Mouse (Mus musculus) megakaryocyte-erythroid progenitor cell, adult 5-6 weeks (primary cell): ENCODE results near the gene Dhx9. TPM values are rescaled to one million over a fixed set of nuclear protein-coding genes. Genes with fewer than 3 reads are reported as not detected.
"Not testable (repeated sequence)": the region's sequence is repeated elsewhere in the genome, so short reads cannot be mapped to it uniquely, and the experiment has no call there.

Experiments
- ATAC-seq: replicated peaks from 2 replicates; pipeline ENCODE4 v1.8.0; 2016; ENCODE audit warnings: mild to moderate bottlenecking, inconsistent platforms; ENCODE audit not compliant: severe bottlenecking, poor library complexity, low FRiP score, low TSS enrichment
- total RNA-seq, 2 experiments: library from RNA; stranded (forward) in 1 of 2; stranded (reverse) in 1 of 2; fragments of 200-1000, 215-1000 nt in 1 of 2; fragments of >200 nt in 1 of 2; fragmentation: Nextera tagmentation in 1 of 2; gene quantifications; 2 replicates each; pipeline ENCODE4 v1.2.3; 2014 to 2017

Gene Dhx9
- total RNA-seq, 2 experiments from 2014 or later, result 136 to 209 TPM

DNA sequence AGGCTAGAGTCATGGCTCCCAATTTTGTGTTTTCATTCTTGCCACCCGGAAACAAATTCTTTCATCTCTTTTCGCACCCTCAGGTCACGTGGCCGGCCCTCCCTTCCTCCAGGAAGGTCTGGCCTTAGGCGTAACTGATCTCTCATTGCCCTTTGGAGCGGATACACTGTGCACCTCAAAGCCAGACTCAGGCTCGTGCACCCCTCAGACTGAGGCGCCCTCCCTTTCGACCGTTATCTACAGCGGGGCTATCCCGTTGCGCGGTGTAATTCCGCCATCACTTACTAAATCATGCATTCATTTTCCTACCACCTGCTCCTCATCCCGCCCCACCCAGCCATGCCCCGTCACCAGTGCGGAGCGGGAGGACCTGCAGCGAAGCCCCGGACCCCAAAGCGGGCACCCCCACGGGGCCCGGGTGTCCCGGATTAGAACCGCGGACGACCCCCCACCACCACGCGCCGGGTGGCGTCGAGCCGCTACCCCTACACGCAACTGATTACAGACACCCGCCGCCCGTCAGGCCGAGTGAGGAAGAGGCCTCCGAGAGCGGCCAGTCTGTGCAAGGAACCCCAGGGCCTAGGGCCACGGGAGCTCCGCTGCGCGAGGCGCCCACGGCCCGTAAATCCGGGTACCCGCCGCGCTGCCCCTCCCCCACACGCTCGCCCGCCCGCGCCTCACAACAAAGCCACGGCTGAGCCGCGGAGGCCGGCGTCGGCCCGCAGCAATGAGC lies 527 bp downstream of the Dhx9 start:
- ATAC-seq, result peak; percentile 67

DNA sequence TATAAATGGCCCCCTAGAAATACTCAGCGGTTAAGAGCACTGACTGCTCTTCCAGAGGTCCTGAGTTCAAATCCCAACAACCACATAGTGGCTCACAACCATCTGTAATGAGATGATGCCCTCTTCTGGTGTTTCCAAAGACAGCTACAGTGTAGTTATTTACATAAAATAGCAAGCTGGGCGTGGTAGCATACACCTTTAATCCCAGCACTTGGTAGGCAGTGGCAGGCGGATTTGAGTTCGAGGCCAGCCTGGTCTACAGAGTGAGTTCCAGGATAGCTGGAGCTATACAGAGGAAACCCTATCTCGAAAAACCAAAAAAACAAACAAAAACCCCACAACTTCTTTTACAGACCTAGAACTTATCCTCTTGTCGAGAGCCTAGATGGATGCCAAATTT lies 1.3 kb downstream of the Dhx9 start:
- ATAC-seq, result not testable (repeated sequence)

DNA sequence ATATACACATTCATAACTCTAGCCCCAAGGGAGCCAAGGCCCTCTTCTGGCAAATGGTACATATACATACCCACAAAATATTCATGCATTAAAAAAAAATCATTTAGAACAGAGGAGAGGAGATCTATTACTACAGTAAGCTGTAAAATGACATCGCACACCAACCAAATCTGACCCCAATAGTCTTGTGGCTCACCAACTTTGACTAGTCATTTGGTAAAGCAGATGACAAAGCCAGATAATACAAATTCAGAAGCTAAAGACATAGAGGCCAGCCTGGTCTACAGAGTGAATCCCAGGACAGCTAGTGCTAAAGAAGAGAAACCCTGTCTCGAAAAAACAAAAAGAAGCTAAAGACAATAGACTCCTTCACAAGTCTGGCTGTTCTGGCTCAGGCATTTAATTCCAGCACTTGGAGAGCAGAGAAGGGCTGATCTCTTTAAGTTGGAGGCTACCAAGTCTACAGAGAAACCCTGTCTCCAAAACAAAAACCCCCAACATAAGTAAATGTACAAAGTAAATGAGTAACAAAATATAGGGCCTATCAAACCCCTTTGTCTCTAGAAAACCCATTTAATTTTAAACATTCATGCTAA lies 2.2 kb downstream of the Dhx9 start:
- ATAC-seq, result 0 out of 2 replicates have a peak, but pooled peaks have one; percentile 8

DNA sequence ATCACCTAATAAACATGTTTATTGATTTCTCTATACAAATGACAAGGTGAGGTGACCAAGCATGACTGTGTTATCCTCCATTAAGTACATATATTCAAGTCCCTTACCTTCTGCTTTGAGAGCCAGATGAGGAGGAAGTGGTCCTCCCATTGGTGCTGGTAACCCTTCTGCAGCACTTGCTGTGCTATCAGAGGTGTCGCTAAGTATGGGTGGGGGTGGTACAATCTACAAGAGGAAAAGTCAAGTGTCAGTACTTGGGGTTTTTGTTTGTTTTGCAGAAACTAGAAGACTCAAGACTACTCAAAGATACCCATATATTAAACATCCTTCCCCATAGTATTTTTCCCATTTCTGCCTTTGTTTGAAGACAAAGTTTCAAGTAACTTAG lies 6.4 kb downstream of the Dhx9 start:
- peak; percentile 19; the same call in 1 of the 2 replicates for ATAC-seq

DNA sequence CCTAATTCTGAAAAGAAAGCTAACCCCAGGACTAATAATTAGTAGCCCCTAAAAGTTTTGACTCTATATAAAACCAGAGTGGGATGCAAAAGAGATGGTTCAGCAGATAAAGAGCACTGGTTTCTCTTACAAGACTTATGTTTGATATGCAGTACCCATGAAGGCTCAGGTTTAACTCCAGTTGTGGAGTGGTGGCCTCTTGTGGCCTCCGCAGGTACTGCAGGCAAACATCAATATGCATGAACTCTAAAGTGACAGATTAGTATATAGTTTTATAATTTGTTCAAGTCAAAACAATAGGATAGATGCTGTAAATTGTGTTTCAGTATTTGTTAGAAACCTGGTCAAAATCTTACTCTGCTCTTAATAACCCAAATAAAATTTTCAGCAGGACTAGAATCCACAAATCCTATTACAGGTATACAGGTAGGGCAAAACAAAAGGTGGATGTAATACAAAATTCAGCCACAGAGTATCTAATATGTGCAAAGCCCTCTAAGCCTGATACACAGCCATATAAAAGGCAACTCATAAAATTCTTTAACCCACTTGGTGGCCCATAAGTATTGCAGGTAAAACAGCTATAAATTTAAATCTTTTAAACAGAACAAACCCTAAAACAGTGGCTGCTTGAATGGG lies 7.0 kb downstream of the Dhx9 start:
- ATAC-seq, result peak; percentile 79

DNA sequence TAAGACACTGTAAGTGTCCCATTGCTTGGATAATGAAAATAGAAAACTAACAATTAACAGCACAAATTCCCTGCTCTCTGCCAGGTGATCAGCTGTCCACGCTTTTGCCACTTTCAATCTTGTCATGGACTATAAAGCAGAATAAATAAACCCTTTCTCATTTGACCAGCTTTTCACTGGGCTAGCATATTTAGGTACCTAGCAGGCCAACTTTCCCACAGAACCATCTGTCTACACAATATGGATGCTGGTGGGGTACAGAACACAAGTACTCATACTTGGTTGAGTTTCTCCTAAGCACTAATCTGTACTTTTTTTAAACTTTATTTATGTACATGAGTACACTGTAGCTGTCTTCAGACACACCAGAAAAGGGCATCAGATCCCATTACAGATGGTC lies 8.2 kb downstream of the Dhx9 start:
- no peak for ATAC-seq

DNA sequence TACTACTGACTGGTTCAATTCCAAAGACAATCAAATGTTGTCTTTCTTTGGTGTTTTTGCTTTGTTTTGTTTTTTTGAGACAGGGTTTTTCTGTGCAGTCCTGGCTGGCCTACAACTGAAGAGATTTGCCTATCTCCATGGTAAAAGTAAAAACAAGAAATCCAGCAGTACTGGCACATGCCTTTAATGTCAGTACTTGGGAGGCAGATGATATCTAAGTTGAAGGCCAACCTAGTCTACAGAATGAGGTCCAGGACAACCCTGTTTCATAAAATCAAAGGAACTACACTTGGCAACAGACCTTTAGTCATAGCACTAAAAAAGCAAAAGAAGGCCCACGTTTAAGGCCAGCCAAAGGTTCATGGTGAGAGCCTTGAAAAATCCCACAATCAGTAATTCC lies 25.7 kb downstream of the Dhx9 start:
- no peak for ATAC-seq

DNA sequence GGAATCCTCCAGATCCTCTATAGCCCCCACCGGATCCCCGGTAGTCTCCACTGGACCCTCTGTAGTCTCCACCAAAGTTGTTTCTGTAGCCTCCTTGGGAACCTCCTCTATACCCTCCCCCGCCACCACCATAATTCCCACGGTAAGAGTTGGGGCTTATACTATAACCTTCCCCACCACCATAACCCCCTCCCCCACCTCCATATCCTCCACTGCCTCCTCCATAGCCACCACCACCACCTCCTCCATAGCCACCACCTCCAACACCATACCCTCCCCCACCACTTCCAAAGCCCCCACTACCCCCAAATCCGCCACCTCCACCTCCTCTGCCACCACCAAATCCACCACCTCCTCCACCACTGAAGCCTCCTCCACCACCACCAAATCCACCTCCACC lies 31.3 kb downstream of the Dhx9 start:
- ATAC-seq, result no peak

DNA sequence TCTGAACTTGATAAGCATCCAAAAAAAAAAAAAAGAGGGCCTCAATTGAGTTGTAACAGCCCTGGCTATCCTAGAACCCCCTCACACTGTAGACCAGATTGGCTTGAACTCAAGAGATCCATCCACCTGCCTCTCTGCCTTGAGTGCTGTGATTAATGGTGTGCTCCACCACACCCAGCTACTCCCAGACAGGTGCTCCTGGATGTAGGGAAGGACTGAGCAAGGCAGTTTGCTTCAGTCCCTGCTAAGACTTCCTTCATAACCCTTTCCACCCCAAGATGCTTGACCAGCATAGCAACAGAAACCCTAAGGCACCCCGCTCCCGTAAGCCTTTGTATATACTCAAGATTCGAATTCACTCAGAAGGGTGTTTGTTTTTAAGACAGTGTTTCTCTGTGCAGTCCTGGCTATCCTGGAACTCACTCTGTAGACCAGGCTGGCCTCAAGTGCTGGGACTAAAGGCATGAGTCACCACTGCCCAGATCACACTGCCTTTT lies 34.3 kb downstream of the Dhx9 start:
- ATAC-seq, result 0 out of 2 replicates have a peak, but pooled peaks have one; percentile 13

DNA sequence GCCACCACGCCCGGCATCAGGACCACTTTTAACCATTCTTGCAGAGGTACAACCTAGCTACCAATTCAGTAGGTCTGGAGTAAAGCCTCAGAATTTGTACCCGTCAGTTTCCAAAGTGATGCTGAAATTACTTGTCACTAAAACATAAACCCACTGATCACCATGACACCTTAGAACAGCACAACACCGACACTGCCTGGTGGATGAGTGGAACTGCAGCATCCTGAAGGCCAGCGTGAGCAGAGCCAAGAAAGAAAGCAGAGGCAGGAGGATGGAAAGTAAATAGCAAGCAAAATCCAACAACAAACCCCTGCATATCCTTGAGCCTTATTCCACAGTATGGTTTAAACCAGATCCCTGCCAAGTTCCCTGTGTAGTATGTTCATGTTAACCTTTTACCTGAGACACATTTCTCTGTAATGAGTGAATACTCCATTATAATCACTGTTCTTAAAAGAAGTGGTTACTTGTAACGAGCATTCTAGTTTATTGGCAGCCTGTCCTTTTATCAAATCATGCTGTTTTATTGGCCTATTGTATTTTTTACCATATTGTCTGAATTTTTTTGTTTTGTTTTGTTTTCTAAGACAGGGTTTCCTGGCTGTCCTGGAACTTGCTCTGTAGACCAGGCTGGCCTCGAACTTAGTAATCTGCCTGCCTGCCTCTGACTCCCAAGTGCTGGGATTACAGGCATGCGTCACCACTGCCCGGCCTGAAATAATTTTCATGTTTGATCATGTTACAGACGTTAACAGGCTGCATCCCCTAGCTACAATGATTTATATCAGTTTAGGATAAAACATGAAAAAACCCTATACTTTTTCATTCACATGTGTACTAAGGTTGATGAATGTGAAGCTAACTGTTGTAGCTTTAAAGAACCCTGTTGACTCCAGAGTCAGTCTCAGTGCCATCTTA lies 36.0 kb downstream of the Dhx9 start:
- ATAC-seq, result peak; percentile 71

DNA sequence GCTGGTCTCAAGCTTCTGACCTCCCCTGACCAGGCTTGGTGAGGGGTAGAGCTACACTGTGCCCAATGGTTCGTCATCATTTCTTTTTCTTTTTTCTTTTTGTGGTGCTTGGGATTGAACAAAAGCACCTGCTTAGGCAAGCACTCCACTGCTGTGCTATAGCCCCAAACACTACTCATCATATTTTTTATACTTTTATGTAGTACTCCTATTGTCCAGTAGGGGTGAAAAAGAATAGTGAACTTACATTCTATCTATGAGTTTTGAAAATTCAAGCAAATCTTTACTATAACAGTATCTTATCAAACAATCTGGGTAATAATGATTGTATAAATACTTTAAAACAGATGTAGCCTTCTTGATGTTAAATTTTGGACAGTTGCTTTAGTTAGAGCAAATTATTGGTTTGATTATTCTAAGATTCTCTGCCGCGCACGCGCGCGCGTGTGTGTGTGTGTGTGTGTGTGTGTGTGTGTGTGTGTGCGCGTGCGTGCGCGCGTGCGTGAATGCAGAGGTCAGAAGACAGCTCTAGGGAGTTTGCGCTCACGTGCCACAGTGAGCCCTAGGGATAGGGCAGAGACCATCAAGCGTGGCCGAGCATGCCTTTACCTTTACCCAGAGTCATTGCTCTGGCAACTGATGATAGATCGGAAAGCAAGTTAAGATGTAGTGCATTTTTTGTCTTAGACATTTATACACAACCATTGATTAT lies 41.2 kb downstream of the Dhx9 start:
- no peak for ATAC-seq

DNA sequence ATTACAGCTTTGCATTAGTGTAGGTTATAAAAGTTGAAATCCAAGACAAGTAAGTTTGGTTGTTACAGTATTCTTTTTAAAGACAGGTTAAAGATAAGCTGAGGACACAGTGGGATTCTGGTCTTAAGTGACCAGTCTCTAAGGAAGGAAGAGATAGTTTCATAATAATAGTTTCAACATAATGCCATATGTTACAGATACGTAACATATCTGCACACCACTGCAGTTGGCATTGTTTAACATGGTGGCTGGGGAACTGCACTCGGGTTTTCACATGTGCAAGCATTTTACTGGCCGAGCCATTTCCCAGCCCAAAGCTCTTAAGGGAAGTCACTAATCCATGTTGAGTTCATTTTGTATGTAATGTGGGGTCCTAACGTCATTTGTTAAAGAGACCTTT lies 43.8 kb downstream of the Dhx9 start:
- no peak for ATAC-seq

DNA sequence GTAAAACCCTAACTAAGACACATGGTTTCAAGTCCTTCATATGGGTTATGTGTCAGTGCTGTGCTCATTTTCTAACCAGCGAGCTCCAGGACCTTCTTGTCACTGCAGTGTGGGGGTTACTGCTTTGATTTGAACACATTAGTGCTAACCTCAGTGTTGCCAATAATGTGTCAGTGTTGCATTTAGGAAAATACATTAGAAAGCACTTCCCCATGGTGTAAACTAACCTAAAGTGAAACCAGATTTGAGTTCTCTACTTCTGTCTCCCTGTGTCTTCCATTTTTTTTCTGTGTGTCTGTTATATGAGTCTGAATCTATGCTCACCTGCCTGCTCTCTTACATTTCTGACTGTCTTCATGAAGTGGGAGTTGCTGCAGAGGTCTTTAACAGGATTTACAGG lies 44.4 kb downstream of the Dhx9 start:
- ATAC-seq, result no peak

DNA sequence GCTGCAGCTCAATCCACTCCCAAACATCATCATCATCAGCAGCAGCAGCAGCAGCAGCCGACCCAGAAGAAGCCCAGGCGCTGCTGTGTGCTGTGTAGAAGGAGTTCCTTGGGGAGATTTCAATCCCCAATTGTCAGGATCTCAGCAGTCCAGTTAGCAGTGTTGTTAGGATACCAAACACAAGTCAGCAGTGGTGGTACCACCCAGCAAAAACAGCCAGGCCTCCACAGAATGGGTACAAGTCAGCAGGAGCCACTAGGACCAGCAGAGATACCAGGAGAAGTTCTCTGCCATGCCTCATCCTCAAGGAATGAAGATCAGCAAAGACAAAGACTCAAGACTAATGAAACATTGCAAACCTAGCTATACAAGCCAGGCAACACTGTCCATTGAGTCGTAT lies 45.8 kb downstream of the Dhx9 start:
- no peak for ATAC-seq

DNA sequence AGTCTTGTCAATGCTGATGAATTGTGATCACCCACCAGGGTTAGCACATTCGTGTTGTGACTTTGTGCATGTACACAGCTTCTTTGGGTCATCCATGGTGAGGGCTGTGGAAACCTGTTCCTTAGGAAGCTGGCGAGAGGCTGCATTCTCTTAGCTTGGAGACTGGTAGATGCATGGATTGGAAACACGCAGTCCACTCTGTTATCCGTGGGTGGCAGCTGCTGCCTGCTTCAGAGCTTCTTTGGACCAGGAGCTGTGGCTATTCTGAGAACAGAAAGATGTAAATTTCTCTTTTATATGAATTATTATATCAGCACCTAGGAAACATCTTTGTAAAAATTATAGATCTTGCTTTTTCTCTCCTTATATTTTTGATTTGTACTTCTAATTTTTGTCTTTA lies 46.7 kb downstream of the Dhx9 start:
- ATAC-seq, result no peak

DNA sequence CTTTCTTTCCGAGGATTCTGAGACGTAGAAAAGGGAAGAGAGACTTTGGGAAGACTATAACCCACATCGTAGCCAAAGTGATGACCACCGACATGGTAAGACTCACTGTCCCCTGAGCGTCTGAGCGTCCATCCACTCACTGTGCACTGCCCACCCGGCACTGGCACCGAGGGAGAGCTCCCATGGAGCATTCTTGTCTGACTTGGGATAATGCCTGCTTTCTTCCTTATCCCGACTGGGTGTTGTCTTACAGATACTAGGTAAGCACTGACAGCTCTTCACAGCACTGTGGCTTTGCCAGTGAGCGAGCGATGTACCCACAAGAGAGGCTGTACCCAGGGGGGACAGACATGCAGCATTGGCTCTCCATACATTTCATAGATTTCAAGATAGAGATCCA lies 49.9 kb downstream of the Dhx9 start:
- ATAC-seq, result no peak

DNA sequence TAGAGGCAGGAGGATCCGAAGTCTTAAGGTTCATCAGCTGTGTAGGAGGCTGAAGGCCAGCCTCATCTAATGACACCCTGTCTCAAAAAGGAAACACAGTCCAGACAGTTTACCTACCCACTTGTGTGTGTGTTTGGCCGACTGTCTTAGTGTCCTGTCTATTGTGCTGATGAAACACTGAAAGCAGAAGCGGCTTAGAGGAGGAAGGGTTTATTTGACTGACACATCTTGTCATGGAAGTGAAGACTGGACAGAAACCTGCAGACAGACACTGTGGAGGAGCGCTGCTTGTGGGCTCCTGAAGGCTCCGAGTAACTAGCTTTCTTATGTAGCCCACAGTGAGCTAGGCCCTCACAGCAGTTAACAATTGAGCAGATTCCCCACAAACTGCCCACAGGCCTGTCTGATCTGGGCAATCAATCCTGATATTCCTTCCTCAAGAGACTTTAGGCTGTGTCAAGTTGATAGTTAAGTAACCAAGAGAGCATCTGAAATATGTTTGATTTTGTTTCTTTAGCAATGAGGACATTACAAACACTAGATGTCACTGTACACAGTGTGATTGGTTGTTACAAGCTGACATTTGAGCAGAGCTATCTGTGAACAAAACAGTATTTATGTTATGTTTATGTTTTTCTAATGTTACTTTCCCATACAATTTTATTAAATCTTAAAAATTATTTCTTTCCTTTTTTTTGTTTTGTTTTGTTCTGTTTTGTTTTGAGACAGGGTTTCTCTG lies 53.4 kb downstream of the Dhx9 start:
- no peak for ATAC-seq

DNA sequence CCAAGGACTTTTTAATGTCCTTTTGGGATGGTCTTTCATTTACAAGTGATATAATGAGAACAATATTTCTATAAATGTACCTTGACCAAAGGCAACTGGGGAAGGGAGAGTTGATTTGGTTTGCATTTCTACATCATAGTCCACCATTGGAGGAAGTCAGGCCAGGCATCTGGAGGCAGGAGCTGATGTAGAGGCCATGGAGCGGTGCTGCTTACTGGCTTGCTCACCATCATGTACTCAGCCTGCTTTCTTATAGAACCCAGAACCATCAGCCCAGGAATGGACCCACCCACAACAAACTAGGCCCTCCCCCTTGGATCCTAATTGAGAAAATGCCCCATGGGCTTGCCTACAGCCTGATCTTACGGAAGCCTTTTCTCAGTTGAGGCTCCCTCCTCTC lies 55.1 kb downstream of the Dhx9 start:
- no peak for ATAC-seq
